Mouse (Mus musculus) C2C12 (cell line): ENCODE results near the gene Prss32. TPM values are rescaled to one million over a fixed set of nuclear protein-coding genes. Genes with fewer than 3 reads are reported as not detected.

ENCODE experiments used
- H3K27me3 ChIP-seq: one replicate; pipeline ENCODE4 v1.6.1; 2011; ENCODE audit not compliant: control insufficient read depth, insufficient read depth, insufficient read length
- H3K36me3 ChIP-seq: one replicate; pipeline ENCODE4 v1.6.1; 2011; ENCODE audit not compliant: control insufficient read depth, insufficient read depth
- H3K4me3 ChIP-seq: one replicate; pipeline ENCODE4 v1.5.1; 2011; ENCODE audit warnings: mild to moderate bottlenecking, control low read depth; ENCODE audit not compliant: poor library complexity, insufficient read depth, severe bottlenecking
- H3K79me2 ChIP-seq: one replicate; pipeline ENCODE4 v1.6.1; 2011; ENCODE audit not compliant: control insufficient read depth, insufficient read depth
- H3K79me3 ChIP-seq: one replicate; pipeline ENCODE4 v1.6.1; 2011; ENCODE audit warnings: low read depth, control low read depth
- H3ac ChIP-seq: one replicate; pipeline ENCODE3; 2011; ENCODE audit warnings: low read depth; ENCODE audit not compliant: control insufficient read depth, insufficient read length
- CEBPB ChIP-seq: IDR thresholded peaks from one replicate; pipeline ENCODE4 v1.6.1; 2011; ENCODE audit warnings: low read depth, mild to moderate bottlenecking, control low read depth, moderate library complexity
- CTCF ChIP-seq: IDR thresholded peaks from one replicate; pipeline ENCODE4 v1.5.1; 2011; ENCODE audit not compliant: control insufficient read depth, insufficient read depth, insufficient read length
- FOSL1 ChIP-seq: IDR thresholded peaks from one replicate; pipeline ENCODE4 v1.8.0; 2011; ENCODE audit warnings: mild to moderate bottlenecking, low read length; ENCODE audit not compliant: poor library complexity, insufficient read depth, severe bottlenecking
- MAX ChIP-seq: IDR thresholded peaks from one replicate; pipeline ENCODE4 v1.6.1; 2011; ENCODE audit warnings: mild to moderate bottlenecking, control low read depth
- MYOD1 ChIP-seq: IDR thresholded peaks from one replicate; pipeline ENCODE4 v1.6.1; 2011; ENCODE audit warnings: low read depth; ENCODE audit not compliant: control insufficient read depth, insufficient read length
- MYOG ChIP-seq: IDR thresholded peaks from one replicate; pipeline ENCODE4 v1.6.1; 2011; ENCODE audit not compliant: control insufficient read depth, insufficient read length; ENCODE audit errors: extremely low read depth
- USF1 ChIP-seq: IDR thresholded peaks from one replicate; pipeline ENCODE4 v1.6.1; 2011; ENCODE audit warnings: low read depth, mild to moderate bottlenecking, control low read depth, moderate library complexity
- polyA plus RNA-seq: library from polyadenylated mRNA; unstranded; fragments of >200 nt; fragmentation: generic; extraction: Trizol; gene quantifications from one replicate; pipeline ENCODE4 v1.2.1, GENCODE M21; 2012; ENCODE audit warnings: missing spikeins

Gene Prss32
- polyA plus RNA-seq, 1 experiment, result 0.02 TPM

- no peak for TF ChIP-seq FOSL1
- TF ChIP-seq CTCF, result no peak
- no peak for TF ChIP-seq MYOD1
- no peak for TF ChIP-seq USF1
- TF ChIP-seq MYOG, result no peak
- TF ChIP-seq MAX, result no peak
- TF ChIP-seq CEBPB, result no peak
- Histone ChIP-seq H3K27me3 (no peaks in the 10 kb centered on the region), H3K79me3 (peaks cover 51% of the 10 kb centered on the region), H3K4me3 (peak overlapping the region; percentile 95), H3K36me3 (peaks cover 30% of the 10 kb centered on the region), H3ac (peak overlapping the region; percentile 92), H3K79me2 (peaks cover 56% of the 10 kb centered on the region)
Measured at GRCm38 (mm10) chr17:23803366-23804041, 40.2 kb upstream of the Prss32 start.

DNA sequence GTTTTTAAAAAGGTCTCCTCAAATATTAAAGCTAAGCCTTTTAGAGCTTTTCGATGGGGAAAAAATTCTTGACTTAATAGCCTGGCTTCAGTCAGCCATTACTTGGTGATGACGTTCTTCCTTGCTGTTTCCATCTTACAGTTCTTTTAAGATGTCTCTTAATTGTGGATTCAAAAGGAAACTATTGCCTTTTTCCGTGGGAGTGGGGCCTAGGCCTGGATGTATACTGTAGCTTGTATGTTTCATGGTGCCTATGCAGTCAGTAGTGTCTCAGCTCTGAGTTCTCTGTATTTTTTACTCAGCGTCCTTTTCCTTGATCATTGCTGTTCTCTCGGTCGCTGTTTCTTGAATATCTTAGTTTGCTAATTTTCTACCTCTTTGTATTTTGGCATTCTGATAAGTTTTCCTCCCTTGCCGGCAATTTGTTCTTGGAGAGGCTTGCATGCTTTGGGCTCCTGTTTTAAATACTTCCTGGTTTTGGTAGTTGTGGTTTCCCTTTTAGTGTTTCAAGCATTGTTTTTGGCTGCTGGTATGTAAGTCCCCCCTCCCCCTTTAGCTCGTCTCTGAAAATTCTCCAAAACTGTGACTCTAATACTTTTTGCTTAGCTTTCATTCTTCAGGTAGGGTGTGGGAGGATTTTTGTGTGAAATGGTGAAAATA, 39.1 kb upstream of the Prss32 start:
- Histone ChIP-seq H3K4me3 (peak overlapping the region; percentile 95), H3K36me3 (peaks cover 40% of the 10 kb centered on the region), H3K79me3 (peaks cover 59% of the 10 kb centered on the region), H3K27me3 (no peaks in the 10 kb centered on the region), H3ac (peak overlapping the region; percentile 92), H3K79me2 (peaks cover 66% of the 10 kb centered on the region)
- TF ChIP-seq CEBPB (no peak), USF1 (no peak), MYOG (no peak), CTCF (no peak), MAX (no peak), MYOD1 (no peak), FOSL1 (no peak)

DNA sequence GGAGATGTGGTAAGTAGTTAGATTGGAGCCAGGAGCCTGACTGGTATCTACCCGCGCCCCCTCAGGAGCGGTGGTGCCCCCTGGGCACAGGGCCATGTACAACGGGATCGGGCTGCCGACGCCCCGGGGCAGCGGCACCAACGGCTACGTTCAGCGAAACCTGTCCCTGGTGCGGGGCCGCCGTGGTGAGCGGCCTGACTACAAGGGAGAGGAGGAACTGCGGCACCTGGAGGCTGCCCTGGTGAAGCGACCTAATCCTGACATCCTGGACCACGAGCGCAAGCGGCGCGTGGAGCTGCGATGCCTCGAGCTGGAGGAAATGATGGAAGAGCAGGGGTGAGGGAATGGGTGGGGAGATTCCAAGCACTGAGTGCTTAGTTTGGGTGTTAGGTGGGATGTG, 36.8 kb upstream of the Prss32 start:
- Histone ChIP-seq H3K79me2 (peaks cover 89% of the 10 kb centered on the region), H3K36me3 (peaks cover 63% of the 10 kb centered on the region), H3K4me3 (no peak overlapping the region), H3ac (no peak overlapping the region), H3K79me3 (peaks cover 73% of the 10 kb centered on the region), H3K27me3 (no peaks in the 10 kb centered on the region)
- no peak for TF ChIP-seq USF1
- TF ChIP-seq MYOD1, result no peak
- no peak for TF ChIP-seq FOSL1
- no peak for TF ChIP-seq CEBPB
- TF ChIP-seq CTCF, result no peak
- TF ChIP-seq MAX, result no peak
- TF ChIP-seq MYOG, result no peak

DNA sequence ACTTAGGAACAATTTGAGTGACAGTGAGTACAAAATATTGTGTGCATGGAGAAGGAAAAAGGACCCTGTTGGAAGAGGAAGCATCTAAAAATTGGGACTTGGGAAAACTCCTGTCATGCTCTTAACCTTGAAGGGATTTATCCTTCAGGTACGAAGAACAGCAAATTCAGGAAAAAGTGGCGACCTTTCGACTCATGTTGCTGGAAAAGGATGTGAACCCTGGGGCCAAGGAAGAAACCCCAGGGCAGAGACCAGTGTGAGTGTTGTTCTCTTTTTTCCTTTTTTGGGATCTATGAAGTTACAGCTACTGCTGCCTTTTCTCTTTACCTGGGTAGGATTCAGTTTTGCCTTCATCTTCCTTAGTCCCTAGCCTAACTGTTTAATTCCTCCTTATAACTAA, 35.7 kb upstream of the Prss32 start:
- Histone ChIP-seq H3K36me3 (peaks cover 74% of the 10 kb centered on the region), H3ac (no peak overlapping the region), H3K27me3 (no peaks in the 10 kb centered on the region), H3K79me3 (peaks cover 82% of the 10 kb centered on the region), H3K79me2 (peaks cover 100% of the 10 kb centered on the region), H3K4me3 (no peak overlapping the region)
- TF ChIP-seq USF1, result no peak
- TF ChIP-seq MYOG, result no peak
- no peak for TF ChIP-seq MYOD1
- TF ChIP-seq FOSL1, result no peak
- no peak for TF ChIP-seq CTCF
- TF ChIP-seq MAX, result no peak
- TF ChIP-seq CEBPB, result no peak

GRCm38 (mm10) chr17:23815641-23816040, 28.0 kb upstream of the Prss32 start:
- TF ChIP-seq MYOG (no peak), CEBPB (no peak), MAX (no peak), CTCF (no peak), FOSL1 (no peak), USF1 (no peak), MYOD1 (no peak)
- Histone ChIP-seq H3K4me3 (no peak overlapping the region), H3K27me3 (no peaks in the 10 kb centered on the region), H3K79me2 (peaks cover 100% of the 10 kb centered on the region), H3K36me3 (peaks cover 100% of the 10 kb centered on the region), H3ac (no peak overlapping the region), H3K79me3 (peaks cover 84% of the 10 kb centered on the region)
